In the genomic region with DNA sequence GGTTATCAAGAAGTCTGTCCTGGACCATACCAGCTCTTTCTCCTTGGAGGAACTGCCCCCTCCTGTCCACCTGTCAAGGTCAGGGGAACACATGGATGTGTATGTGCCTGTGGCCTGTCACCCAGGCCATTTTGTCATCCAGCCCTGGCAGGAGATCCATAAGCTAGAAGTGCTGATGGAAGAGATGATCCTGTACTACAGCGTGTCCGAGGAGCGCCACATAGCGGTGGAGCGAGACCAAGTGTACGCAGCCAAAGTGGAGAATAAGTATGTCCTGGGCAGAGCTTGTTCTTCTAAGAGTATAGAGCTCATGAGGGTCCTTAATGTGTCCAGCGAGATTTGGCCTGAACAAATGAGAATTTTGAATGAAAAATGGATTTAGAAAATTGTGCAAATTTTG, we compare ENCODE assay signal across 8 mouse cellular contexts. TPM values are rescaled to one million over a fixed set of nuclear protein-coding genes. Genes with fewer than 3 reads are reported as not detected.
DNase-seq lines count a peak whose midpoint lies in the region; ATAC-seq and TF ChIP-seq lines count a peak whose summit lies in the region.

No protein-coding gene starts in this region.

- intact Hi-C loops in left cerebral cortex, postnatal 4 days (cut with DNase I): no loop called here

- WGBS in cerebellum, adult 2 months: 46% methylated on average over 7 of the region's 7 CpGs
- 50% methylated on average over 7 of the region's 7 CpGs for WGBS in lung, adult 2 months
- 47% methylated on average over 7 of the region's 7 CpGs for WGBS in embryonic facial prominence, embryonic 11.5 days
- 55% methylated on average over 7 of the region's 7 CpGs for WGBS in stomach, postnatal 0 days

- H3K4me1 ChIP-seq in cerebellum, adult 2 months (ENCODE audit: control insufficient read depth, insufficient read depth, low read length): peaks cover 6% of the 10 kb centered on the region
- H3K4me1 ChIP-seq in lung, adult 2 months (ENCODE audit: control insufficient read depth, insufficient read depth, low read length): no peaks in the 10 kb centered on the region
- H3K4me1 ChIP-seq in embryonic facial prominence, embryonic 11.5 days (ENCODE audit: control insufficient read depth, insufficient read depth, low read length): no peaks in the 10 kb centered on the region
- no peaks in the 10 kb centered on the region for H3K4me1 ChIP-seq in stomach, postnatal 0 days (replicated peaks; ENCODE audit: control insufficient read depth, insufficient read depth)

- no peak overlapping the region for H3K27ac ChIP-seq in cerebellum, adult 2 months (ENCODE audit: insufficient read depth, low read length)
- no peak overlapping the region for H3K27ac ChIP-seq in embryonic facial prominence, embryonic 11.5 days (replicated peaks; ENCODE audit: low read depth, low read length)
- H3K27ac ChIP-seq in stomach, postnatal 0 days (replicated peaks): no peak overlapping the region

- no peaks in the 10 kb centered on the region for H3K27me3 ChIP-seq in cerebellum, adult 2 months (ENCODE audit: control insufficient read depth, insufficient read depth, low read length)
- no peaks in the 10 kb centered on the region for H3K27me3 ChIP-seq in embryonic facial prominence, embryonic 11.5 days (ENCODE audit: control insufficient read depth, insufficient read depth, low read length)
- no peaks in the 10 kb centered on the region for H3K27me3 ChIP-seq in stomach, postnatal 0 days (ENCODE audit: control insufficient read depth, insufficient read depth, low read length)

- TF ChIP-seq EP300 in stomach, postnatal 0 days (optimal IDR thresholded peaks at IDR 0.05): no peak

- no peak for ATAC-seq in embryonic facial prominence, embryonic 11.5 days (replicated peaks; ENCODE audit: insufficient number of reproducible peaks, low FRiP score, low TSS enrichment, low read depth)
- ATAC-seq in stomach, postnatal 0 days (ENCODE audit: low FRiP score, low TSS enrichment): no peak

- H3K4me2 ChIP-seq in embryonic facial prominence, embryonic 11.5 days (ENCODE audit: low read depth, low read length): no peak overlapping the region
- H3K4me2 ChIP-seq in stomach, postnatal 0 days (replicated peaks; ENCODE audit: low read depth): no peak overlapping the region

- H3K9ac ChIP-seq in embryonic facial prominence, embryonic 11.5 days (replicated peaks; ENCODE audit: low read length): no peak overlapping the region
- H3K9ac ChIP-seq in stomach, postnatal 0 days (ENCODE audit: low read length): no peak overlapping the region

- peak; percentile 52 to 53 for DNase-seq in cerebellum, adult 2 months
- no peak for DNase-seq in cerebellum, adult 8-10 months
- no peak for DNase-seq in lung, adult 2 months
- no peak for DNase-seq in lung, postnatal 25 days (ENCODE audit: low spot score)
- peak; percentile 57 for DNase-seq in embryonic facial prominence, embryonic 11.5 days (ENCODE audit: low spot score)
- DNase-seq in left cerebral cortex, postnatal 4 days: peak; percentile 57
- peak; percentile 35 for DNase-seq in stomach, postnatal 0 days (ENCODE audit: low spot score)
- DNase-seq in thymus, postnatal 10 days (ENCODE audit: low spot score in 2 of 2): no peak

- no peaks in the 10 kb centered on the region for H3K9me3 ChIP-seq in embryonic facial prominence, embryonic 11.5 days (replicated peaks; ENCODE audit: control insufficient read depth, low read length)
- no peaks in the 10 kb centered on the region for H3K9me3 ChIP-seq in stomach, postnatal 0 days (ENCODE audit: control insufficient read depth, low read length)

- TF ChIP-seq CTCF in cerebellum, adult 2 months (IDR thresholded peaks at IDR 0.05; ENCODE audit: borderline replicate concordance, insufficient read depth, low read depth, low read length): peak; percentile 67
- peak; percentile 76 for TF ChIP-seq CTCF in lung, adult 2 months (IDR thresholded peaks at IDR 0.05; ENCODE audit: insufficient read depth, low read length)
- TF ChIP-seq CTCF in stomach, postnatal 0 days (IDR thresholded peaks at IDR 0.05; ENCODE audit: low read depth): peak; percentile 75

- no peak for TF ChIP-seq POLR2A in cerebellum, adult 2 months (IDR thresholded peaks at IDR 0.05; ENCODE audit: borderline replicate concordance, insufficient read depth, low read length)
- TF ChIP-seq POLR2A in lung, adult 2 months (IDR thresholded peaks at IDR 0.05; ENCODE audit: borderline replicate concordance, extremely low read depth, low read depth, low read length): no peak

- no peaks in the 10 kb centered on the region for H3K36me3 ChIP-seq in embryonic facial prominence, embryonic 11.5 days (replicated peaks; ENCODE audit: control insufficient read depth, insufficient read depth, low read depth, low read length)
- H3K36me3 ChIP-seq in stomach, postnatal 0 days (ENCODE audit: control insufficient read depth, insufficient read depth, low read length): 0 out of 2 replicates have a peak, but pooled peaks cover 2% of the 10 kb centered on the region

- no peak overlapping the region for H3K4me3 ChIP-seq in cerebellum, adult 2 months (replicated peaks; ENCODE audit: insufficient read depth, low read depth, low read length)
- no peak overlapping the region for H3K4me3 ChIP-seq in lung, adult 2 months (replicated peaks; ENCODE audit: extremely low read depth, low read depth, low read length)
- no peak overlapping the region for H3K4me3 ChIP-seq in embryonic facial prominence, embryonic 11.5 days (ENCODE audit: low read depth, low read length)
- no peak overlapping the region for H3K4me3 ChIP-seq in stomach, postnatal 0 days (ENCODE audit: low read depth, low read length)

RNA-seq across cellular contexts. Expression of gene Tmod1, which starts 12.8 kb away (rescaled TPM):
- 55.4 and 55.7 TPM in 2 replicates for polyA plus RNA-seq in cerebellum, adult 2 months (2012; rRNA removed)
- polyA plus RNA-seq in lung, adult 2 months (2012; rRNA removed): 17.1 and 22.3 TPM in 2 replicates
- 4.8 and 5.2 TPM in 2 replicates for polyA plus RNA-seq in embryonic facial prominence, embryonic 11.5 days (2014; fragmentation: Nextera tagmentation; extraction: Ambion mirVana)
- total RNA-seq in left cerebral cortex, postnatal 4 days (2021): 1 to 10 TPM; 2.4 to 3.4 TPM
- polyA plus RNA-seq in stomach, postnatal 0 days (2015; fragmentation: Nextera tagmentation; extraction: Ambion mirVana): 3.2 and 3.4 TPM in 2 replicates

Comparison
In these comparisons a context has a peak if more than half of its experiments do, and no peak if none do; other contexts are left out.
1. DNase-seq: peak in cerebellum, adult 2 months (2 of 2), embryonic facial prominence, embryonic 11.5 days (single experiment), left cerebral cortex, postnatal 4 days (single experiment) and stomach, postnatal 0 days (single experiment); none in cerebellum, adult 8-10 months (single experiment), lung, adult 2 months (single experiment), lung, postnatal 25 days (single experiment) and thymus, postnatal 10 days (0 of 2).
2. Peak in every context shown above with its lines, with median percentiles within 50 percentile points of each other: CTCF ChIP-seq.